Mouse (Mus musculus): ENCODE data around the gene Dspp.

- TF ChIP-seq CTCF (conservative IDR thresholded peaks at IDR 0.05 in 1 of 2, IDR thresholded peaks at IDR 0.05 in 1 of 2; ENCODE audit: low read depth in 2 of 2, low read length in 2 of 2) (no peak), E2F4 (IDR thresholded peaks at IDR 0.05; ENCODE audit: insufficient replicate concordance, low read depth, low read length) (no peak), POLR2A (IDR thresholded peaks at IDR 0.05; ENCODE audit: low read depth, low read length) (no peak), EP300 (IDR thresholded peaks at IDR 0.05; ENCODE audit: low read length) (no peak), UBTF (IDR thresholded peaks at IDR 0.05; ENCODE audit: low read depth, low read length) (no peak), CHD2 (IDR thresholded peaks at IDR 0.05; ENCODE audit: low read length) (no peak), MAX (IDR thresholded peaks at IDR 0.05; ENCODE audit: low read length) (no peak), MYC (IDR thresholded peaks at IDR 0.05; ENCODE audit: low read depth, low read length) (no peak)
These were observed 43.8 kb upstream of the Dspp start for GRCm38 (mm10) chr5:104126561-104127320.
